Mouse (Mus musculus) C2C12 (cell line): ENCODE results near the gene Stpg1.

Experiments used
- CTCF ChIP-seq: IDR thresholded peaks from one replicate; pipeline ENCODE4 v1.5.1; 2011; ENCODE audit not compliant: control insufficient read depth, insufficient read depth, insufficient read length
- MAX ChIP-seq: IDR thresholded peaks from one replicate; pipeline ENCODE4 v1.6.1; 2011; ENCODE audit warnings: mild to moderate bottlenecking, control low read depth
- MYOD1 ChIP-seq: IDR thresholded peaks from one replicate; pipeline ENCODE4 v1.6.1; 2011; ENCODE audit warnings: low read depth; ENCODE audit not compliant: control insufficient read depth, insufficient read length
- MYOG ChIP-seq: IDR thresholded peaks from one replicate; pipeline ENCODE4 v1.6.1; 2011; ENCODE audit not compliant: control insufficient read depth, insufficient read length; ENCODE audit errors: extremely low read depth
- USF1 ChIP-seq: IDR thresholded peaks from one replicate; pipeline ENCODE4 v1.6.1; 2011; ENCODE audit warnings: low read depth, mild to moderate bottlenecking, control low read depth, moderate library complexity

GRCm38 (mm10) chr4:135509515-135509914, 14.9 kb downstream of the Stpg1 start:
- TF ChIP-seq CTCF (no peak), MYOD1 (no peak), MAX (no peak), USF1 (no peak), MYOG (no peak)
